Mouse (Mus musculus): ENCODE measurements at regions not wholly inside any gene's neighbourhood (a gene's known extent, or its start where the extent isn't known, plus 50 kb on each side); places are given as distances from the start of the nearest gene placed in this dataset.

DNA sequence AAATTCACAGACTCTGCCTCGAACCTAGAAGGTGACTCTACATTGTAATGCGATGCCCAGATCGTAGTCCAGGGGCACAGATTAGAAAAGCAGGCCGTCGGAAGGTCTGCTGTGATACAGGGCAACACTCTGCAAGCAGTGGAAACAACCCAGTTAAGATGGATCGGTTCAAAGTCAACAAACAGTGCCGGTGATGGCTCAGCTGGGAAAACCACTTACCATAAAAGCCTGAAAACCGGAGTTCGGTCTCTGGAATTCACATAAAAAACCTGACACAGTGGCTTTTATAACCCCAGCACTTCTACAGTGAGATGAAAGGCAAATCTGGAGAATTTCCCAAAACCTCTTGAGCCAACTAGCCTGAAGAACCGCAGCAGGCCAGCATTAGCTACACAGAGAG, 186.8 kb downstream of the Sp3 start:
- H3K4me2 ChIP-seq, result no peak overlapping the region

DNA sequence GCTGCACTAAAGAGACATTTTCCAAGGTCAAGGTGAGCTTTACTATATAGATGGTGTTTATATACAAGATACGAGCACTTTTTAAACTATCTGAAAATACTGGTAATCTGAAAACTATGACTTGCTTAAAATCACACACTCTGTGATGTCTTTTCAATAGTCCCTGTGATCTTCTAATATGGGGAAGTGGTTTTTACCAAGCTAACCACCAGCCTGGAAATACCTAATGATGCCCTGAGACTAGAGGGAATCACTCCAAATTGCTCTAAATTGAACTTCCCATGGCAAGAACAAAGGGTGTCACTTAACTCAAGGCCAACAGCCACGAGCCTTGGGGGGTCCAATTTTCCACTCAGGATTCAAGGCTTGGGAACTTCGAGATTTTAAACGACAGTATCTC, 185.7 kb downstream of the Sp3 start:
- Histone ChIP-seq H3K9me3 (no peaks in the 10 kb centered on the region), H3K4me3 (no peak overlapping the region), H3K27me3 (replicated peaks) (no peaks in the 10 kb centered on the region), H3K4me1 (no peaks in the 10 kb centered on the region), H3K4me2 (no peak overlapping the region), H3K9ac (no peak overlapping the region), H3K27ac (replicated peaks) (no peak overlapping the region), H3K36me3 (no peaks in the 10 kb centered on the region)
- WGBS, result 69% methylated on average over 4 of the region's 4 CpGs
- ATAC-seq (ENCODE audit: extremely low read depth, insufficient number of reproducible peaks, low FRiP score, low TSS enrichment), result no peak

More for the DNA sequence above, 186.8 kb downstream of the Sp3 start:
- Histone ChIP-seq H3K36me3 (no peaks in the 10 kb centered on the region), H3K27ac (replicated peaks) (no peak overlapping the region), H3K27me3 (replicated peaks) (no peaks in the 10 kb centered on the region), H3K4me1 (no peaks in the 10 kb centered on the region), H3K4me3 (no peak overlapping the region), H3K9me3 (no peaks in the 10 kb centered on the region), H3K9ac (no peak overlapping the region)
- 62% methylated on average over 10 of the region's 10 CpGs for WGBS
- ATAC-seq (ENCODE audit: extremely low read depth, insufficient number of reproducible peaks, low FRiP score, low TSS enrichment), result no peak

DNA sequence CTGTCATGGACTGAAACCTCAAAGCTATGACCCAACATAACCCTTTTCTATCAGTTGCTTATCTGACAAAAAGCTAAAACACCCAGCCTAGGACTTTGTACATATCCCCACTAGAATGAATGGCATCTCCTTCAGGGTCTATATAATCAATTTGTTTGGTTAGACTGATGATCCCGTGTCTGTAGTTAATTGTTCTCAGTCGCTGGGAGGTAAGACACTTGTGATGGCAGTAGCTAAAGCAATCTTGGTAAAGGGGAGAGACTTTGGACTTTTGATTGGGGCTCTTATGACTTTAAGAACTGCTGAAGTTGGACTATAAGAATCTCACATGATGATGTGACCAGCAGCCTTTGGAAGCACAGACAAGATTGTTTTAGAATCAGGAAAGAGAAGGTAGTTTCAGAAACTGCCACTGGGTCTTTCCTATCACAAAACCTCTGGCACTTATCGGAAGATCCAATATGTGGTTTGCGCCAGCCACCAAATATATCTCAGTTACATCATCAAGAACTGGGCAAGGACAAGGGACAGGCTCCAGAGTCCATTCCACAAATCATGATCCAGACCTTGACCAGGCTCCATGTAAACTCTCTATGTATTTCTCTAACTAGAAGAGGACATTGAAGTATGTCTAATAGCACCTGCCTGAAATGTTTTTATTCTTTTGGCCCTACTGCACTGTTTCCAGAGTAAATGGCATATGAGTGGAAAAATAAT, 183.1 kb downstream of the Sp3 start:
- H3K4me2 ChIP-seq, result no peak overlapping the region
- 0 out of 2 replicates have a peak, but pooled peaks cover 5% of the 10 kb centered on the region for H3K4me1 ChIP-seq
- no peak for ATAC-seq (ENCODE audit: extremely low read depth, insufficient number of reproducible peaks, low FRiP score, low TSS enrichment)
- WGBS, result 75% methylated on average over 4 of the region's 4 CpGs
- no peaks in the 10 kb centered on the region for H3K27me3 ChIP-seq (replicated peaks)
- H3K27ac ChIP-seq (replicated peaks), result no peak overlapping the region
- H3K4me3 ChIP-seq, result no peak overlapping the region
- 0 out of 2 replicates have a peak, but pooled peaks cover 3% of the 10 kb centered on the region for H3K9me3 ChIP-seq
- H3K9ac ChIP-seq, result no peak overlapping the region
- H3K36me3 ChIP-seq, result no peaks in the 10 kb centered on the region

DNA sequence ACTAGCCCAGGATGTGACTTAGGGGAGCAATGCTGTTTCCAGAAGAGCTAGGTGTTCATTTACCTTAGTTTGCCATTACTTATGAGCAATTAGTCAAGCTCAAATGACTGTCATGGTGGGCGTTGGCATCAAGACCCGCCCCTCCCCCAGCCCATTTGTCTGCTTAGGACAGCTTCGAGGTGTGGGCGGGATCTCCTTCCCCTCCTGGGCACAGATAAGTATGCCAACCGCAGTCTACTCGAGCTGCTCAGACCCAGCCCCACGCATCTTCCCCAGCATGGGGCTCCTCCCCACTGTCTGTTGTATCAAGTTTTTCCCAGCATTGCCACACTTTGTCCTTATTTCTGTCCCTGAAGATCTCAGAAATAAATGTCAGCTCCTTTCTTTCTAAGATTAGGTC, 179.6 kb downstream of the Sp3 start:
- 59% methylated on average over 7 of the region's 7 CpGs for WGBS
- no peak for ATAC-seq (ENCODE audit: extremely low read depth, insufficient number of reproducible peaks, low FRiP score, low TSS enrichment)
- no peaks in the 10 kb centered on the region for H3K27me3 ChIP-seq (replicated peaks)
- H3K4me1 ChIP-seq, result 0 out of 2 replicates have a peak, but pooled peaks cover 5% of the 10 kb centered on the region
- no peak overlapping the region for H3K27ac ChIP-seq (replicated peaks)
- H3K9ac ChIP-seq, result no peak overlapping the region
- H3K9me3 ChIP-seq, result 0 out of 2 replicates have a peak, but pooled peaks cover 3% of the 10 kb centered on the region
- H3K4me2 ChIP-seq, result no peak overlapping the region
- no peak overlapping the region for H3K4me3 ChIP-seq
- H3K36me3 ChIP-seq, result no peaks in the 10 kb centered on the region

DNA sequence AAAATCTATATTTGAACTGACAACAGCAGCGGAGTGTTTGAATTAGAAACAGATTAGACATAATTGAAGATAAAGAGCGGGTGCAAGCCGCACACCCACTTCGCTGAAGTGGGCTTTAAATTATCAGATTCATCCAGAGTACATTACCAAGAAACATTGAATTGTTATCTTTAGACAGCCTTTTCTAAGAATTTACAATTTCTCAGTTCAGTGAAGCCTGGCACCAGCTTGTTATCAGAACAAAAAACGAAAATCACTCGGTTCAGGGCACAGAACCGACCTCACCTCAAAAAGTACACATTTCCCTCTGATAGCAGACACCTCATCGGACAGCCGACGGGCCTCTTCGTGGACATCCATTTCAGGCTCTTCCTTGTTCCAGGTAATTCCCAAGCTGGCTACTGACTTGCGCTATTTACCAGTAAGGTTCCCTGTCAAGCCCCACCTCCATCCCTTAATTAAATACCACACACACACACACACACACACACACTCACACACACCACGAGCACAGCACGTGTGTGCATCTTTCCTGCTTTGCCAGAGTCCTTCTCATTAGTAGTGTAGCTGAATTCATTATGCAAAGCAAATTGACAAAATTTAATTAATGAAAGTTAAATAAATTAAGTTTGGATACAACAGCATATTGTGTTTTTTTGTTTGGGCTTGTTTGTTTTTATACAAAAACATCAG, 166.8 kb downstream of the Sp3 start:
- WGBS, result 68% methylated on average over 14 of the region's 14 CpGs
- Histone ChIP-seq H3K36me3 (no peaks in the 10 kb centered on the region), H3K4me2 (no peak overlapping the region), H3K27ac (replicated peaks) (no peak overlapping the region), H3K9me3 (peaks cover 9% of the 10 kb centered on the region; the same call in 1 of the 2 replicates), H3K27me3 (replicated peaks) (peaks cover 12% of the 10 kb centered on the region), H3K4me3 (no peak overlapping the region), H3K9ac (no peak overlapping the region), H3K4me1 (peaks cover 11% of the 10 kb centered on the region; the same call in 1 of the 2 replicates)
- no peak for ATAC-seq (ENCODE audit: extremely low read depth, insufficient number of reproducible peaks, low FRiP score, low TSS enrichment)

DNA sequence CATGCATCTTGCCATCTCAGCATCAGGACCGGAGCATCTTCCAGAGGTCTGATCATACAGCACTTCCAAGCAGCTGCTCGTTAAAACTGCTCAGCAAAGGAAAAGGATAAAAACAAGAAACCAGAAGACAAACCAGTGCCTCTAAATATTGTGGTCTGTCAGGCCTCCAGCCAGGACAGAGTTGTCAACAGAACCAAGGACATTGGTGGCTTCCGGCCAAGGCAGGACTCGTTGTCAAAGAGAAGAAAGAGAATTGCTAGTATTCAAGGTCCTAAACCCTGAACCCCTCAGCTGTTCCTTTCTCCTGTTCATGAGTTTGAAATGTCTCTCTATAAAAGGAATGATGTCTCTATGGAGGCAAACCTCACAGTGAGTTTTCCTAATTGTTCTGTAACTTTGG, 155.0 kb downstream of the Sp3 start:
- Histone ChIP-seq H3K4me1 (no peaks in the 10 kb centered on the region), H3K9ac (no peak overlapping the region), H3K27ac (replicated peaks) (no peak overlapping the region), H3K4me2 (no peak overlapping the region), H3K27me3 (replicated peaks) (no peaks in the 10 kb centered on the region), H3K9me3 (no peaks in the 10 kb centered on the region), H3K36me3 (no peaks in the 10 kb centered on the region), H3K4me3 (no peak overlapping the region)
- no peak for ATAC-seq (ENCODE audit: extremely low read depth, insufficient number of reproducible peaks, low FRiP score, low TSS enrichment)
- WGBS, result 67% methylated on average over 4 of the region's 4 CpGs

DNA sequence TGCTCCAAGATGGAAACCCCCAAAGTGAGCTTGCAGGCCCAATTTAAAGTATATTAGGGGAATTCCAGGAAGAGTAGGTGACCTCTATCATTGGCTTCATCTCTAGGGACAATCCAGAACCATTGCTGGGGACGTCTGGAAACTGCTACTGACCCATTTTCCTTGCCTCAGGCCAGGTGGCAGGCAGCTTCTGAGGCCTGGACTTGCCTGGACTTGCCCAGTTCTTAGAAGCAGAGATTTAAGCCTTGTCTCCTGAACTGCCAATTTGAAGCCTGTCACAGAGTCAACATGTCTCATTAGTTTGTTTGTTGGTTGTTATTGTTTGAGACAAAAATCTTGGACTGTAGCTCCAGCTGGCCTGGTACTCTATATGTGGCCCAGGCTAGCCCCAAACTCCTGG, 151.1 kb downstream of the Sp3 start:
- no peaks in the 10 kb centered on the region for H3K4me1 ChIP-seq
- no peaks in the 10 kb centered on the region for H3K9me3 ChIP-seq
- H3K36me3 ChIP-seq, result no peaks in the 10 kb centered on the region
- H3K27ac ChIP-seq (replicated peaks), result no peak overlapping the region
- no peak for ATAC-seq (ENCODE audit: extremely low read depth, insufficient number of reproducible peaks, low FRiP score, low TSS enrichment)
- no peaks in the 10 kb centered on the region for H3K27me3 ChIP-seq (replicated peaks)
- H3K4me3 ChIP-seq, result no peak overlapping the region
- 20% methylated on average over 1 of the region's 1 CpGs for WGBS
- H3K4me2 ChIP-seq, result no peak overlapping the region
- H3K9ac ChIP-seq, result no peak overlapping the region

DNA sequence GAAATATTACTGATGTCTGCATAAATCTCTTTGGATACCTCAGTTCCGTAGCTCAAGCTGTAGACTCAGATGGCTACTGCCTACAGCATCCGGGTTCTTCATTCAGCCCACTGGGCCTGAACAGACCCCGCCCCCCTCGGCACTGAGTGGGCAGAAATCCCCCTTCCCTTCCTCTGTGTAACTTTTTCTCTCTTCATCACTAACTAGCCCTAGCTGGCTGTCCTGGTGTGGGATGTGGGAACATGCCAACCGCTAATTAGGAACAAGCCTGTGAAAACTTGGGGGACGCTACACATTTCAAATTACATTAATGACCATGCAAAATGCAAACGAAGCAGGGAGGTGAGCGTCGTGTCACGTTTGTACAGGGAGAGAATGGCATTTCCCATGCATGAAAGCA, 147.5 kb downstream of the Sp3 start:
- no peak for ATAC-seq (ENCODE audit: extremely low read depth, insufficient number of reproducible peaks, low FRiP score, low TSS enrichment)
- 87% methylated on average over 10 of the region's 10 CpGs for WGBS
- peaks cover 3% of the 10 kb centered on the region for H3K4me1 ChIP-seq
- no peaks in the 10 kb centered on the region for H3K9me3 ChIP-seq
- H3K4me2 ChIP-seq, result no peak overlapping the region
- no peak overlapping the region for H3K4me3 ChIP-seq
- H3K27ac ChIP-seq (replicated peaks), result no peak overlapping the region
- H3K36me3 ChIP-seq, result no peaks in the 10 kb centered on the region
- no peak overlapping the region for H3K9ac ChIP-seq
- H3K27me3 ChIP-seq (replicated peaks), result no peaks in the 10 kb centered on the region

DNA sequence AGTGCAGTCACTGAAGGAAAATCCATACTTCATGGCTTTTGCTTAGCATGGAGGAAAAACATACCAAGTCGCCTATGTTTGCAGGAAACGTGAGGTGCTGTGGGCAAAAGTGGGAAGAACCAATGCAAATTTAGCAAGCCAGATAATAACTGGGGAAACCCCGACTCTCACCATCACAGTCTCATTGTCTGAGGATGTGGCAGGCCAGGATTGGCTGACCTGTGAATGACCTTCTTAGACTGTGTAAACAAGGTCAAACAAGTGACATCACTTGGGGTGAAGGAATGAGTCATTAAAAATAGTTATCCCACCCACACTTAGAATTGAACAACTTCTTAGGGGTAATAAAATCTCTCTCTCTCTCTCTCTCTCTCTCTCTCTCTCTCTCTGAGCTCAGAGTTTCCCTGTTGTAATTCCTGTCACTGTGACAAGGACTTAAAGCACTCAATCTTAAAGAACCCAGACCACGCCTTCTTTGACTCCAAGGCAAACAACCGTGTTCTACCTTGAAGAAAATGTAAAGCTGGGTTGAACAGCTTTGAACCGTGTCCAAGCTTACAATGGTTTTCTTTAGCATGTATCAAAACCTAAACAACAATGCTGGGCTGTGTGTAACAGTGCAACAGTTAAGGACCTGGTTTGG, 142.0 kb downstream of the Sp3 start:
- H3K4me2 ChIP-seq, result no peak overlapping the region

DNA sequence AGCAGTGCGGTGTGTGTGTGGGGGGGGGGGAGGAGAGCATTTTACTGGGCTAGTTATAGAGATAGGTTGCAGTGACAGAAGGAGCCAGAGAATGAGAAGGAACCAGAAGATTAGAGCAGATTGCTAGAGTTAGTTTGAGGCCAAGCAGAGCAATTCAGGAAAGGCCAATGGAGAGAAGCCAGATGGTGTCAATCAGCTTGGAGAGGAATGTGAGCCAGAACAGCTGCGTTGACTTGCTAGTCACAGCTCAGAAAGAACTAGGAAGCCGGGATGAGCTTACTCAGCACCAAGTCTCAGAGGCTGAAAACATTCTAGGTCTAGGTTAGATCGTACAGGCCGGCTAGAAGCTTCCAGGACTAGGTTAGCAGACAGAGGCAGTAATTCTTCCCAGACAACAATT, 140.6 kb downstream of the Sp3 start:
- no peak overlapping the region for H3K9ac ChIP-seq
- no peaks in the 10 kb centered on the region for H3K36me3 ChIP-seq
- peaks cover 7% of the 10 kb centered on the region; the same call in 1 of the 2 replicates for H3K9me3 ChIP-seq
- no peak for ATAC-seq (ENCODE audit: extremely low read depth, insufficient number of reproducible peaks, low FRiP score, low TSS enrichment)
- H3K27ac ChIP-seq (replicated peaks), result no peak overlapping the region
- H3K4me2 ChIP-seq, result no peak overlapping the region
- H3K4me1 ChIP-seq, result peaks cover 32% of the 10 kb centered on the region
- H3K27me3 ChIP-seq (replicated peaks), result no peaks in the 10 kb centered on the region
- WGBS, result 69% methylated on average over 5 of the region's 5 CpGs
- H3K4me3 ChIP-seq, result no peak overlapping the region

More for the DNA sequence above, 142.0 kb downstream of the Sp3 start:
- peaks cover 32% of the 10 kb centered on the region for H3K4me1 ChIP-seq
- WGBS, result 39% methylated on average over 6 of the region's 6 CpGs
- no peaks in the 10 kb centered on the region for H3K27me3 ChIP-seq (replicated peaks)
- H3K4me3 ChIP-seq, result no peak overlapping the region
- H3K9ac ChIP-seq, result no peak overlapping the region
- ATAC-seq (ENCODE audit: extremely low read depth, insufficient number of reproducible peaks, low FRiP score, low TSS enrichment), result no peak; the same call in 1 of the 2 replicates
- no peaks in the 10 kb centered on the region for H3K36me3 ChIP-seq
- H3K9me3 ChIP-seq, result peaks cover 7% of the 10 kb centered on the region; the same call in 1 of the 2 replicates
- H3K27ac ChIP-seq (replicated peaks), result no peak overlapping the region

DNA sequence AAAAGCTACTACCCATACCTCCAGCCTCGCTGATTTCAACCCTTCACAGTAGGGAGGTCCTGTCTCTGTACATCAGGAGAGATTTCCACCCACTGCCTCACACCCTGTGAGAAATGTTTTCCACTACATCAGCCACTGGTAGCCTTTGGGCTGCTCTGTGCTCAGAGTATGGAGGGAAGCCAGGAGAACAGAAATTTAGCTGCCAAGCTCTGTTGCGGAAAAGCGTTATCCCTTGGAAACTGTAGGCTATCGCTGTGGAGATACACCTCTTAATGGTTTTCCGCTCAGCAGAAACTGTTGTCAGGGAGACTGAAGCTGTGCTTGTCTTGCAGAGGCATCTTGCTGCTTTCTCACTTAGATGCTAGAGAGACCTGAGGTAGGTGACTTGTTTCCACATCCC, 138.9 kb downstream of the Sp3 start:
- peak; percentile 37; the same call in 1 of the 2 replicates for ATAC-seq (ENCODE audit: extremely low read depth, insufficient number of reproducible peaks, low FRiP score, low TSS enrichment)
- WGBS, result 66% methylated on average over 5 of the region's 5 CpGs
- Histone ChIP-seq H3K9ac (no peak overlapping the region), H3K9me3 (peaks cover 7% of the 10 kb centered on the region; the same call in 1 of the 2 replicates), H3K27ac (replicated peaks) (peak overlapping the region; percentile 57), H3K36me3 (no peaks in the 10 kb centered on the region), H3K27me3 (replicated peaks) (no peaks in the 10 kb centered on the region), H3K4me3 (no peak overlapping the region), H3K4me1 (peaks cover 32% of the 10 kb centered on the region), H3K4me2 (peak overlapping the region; percentile 24; the same call in 1 of the 2 replicates)

All from heart, embryonic 13.5 days (tissue).